Mouse (Mus musculus) lung, postnatal 0 days (tissue): ENCODE data around the gene Nepro.

Experiments
- CTCF ChIP-seq: IDR thresholded peaks from 2 replicates; pipeline ENCODE4 v1.5.1; 2016; ENCODE audit warnings: antibody characterized with exemption, mild to moderate bottlenecking
- EP300 ChIP-seq: IDR thresholded peaks from 2 replicates; pipeline ENCODE4 v1.6.1; 2016; ENCODE audit warnings: antibody characterized with exemption, mild to moderate bottlenecking, control low read depth

DNA sequence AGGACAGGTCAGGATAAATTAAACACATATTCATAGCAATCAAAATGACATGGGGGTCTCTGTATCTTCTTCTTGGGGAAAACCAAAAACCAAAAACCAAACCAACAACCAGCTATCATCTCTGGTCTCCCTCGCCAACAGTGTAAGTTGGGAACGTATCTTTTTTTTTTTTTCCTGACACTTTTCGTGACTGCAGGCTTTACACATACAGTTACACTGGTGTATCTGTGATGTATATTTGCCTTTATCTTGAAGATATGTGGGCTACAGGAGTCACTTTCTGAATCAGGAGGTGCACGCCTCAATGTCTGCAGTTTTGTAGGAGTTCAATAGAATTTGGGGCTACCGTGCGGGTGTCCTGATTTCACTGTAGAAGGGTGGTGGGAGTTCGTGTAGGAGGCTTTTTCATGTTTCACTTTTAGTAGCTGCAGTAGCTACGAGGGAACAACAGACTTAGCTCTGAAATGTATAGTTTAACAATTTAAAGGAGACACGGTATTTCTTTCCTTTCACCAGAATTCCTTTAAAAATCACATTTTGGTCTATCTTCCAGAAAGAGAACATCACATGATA lies 42.3 kb downstream of the Nepro start:
- TF ChIP-seq EP300 (no peak), CTCF (no peak)
